Mouse (Mus musculus) stomach, embryonic 15.5 days (tissue): ENCODE results near the gene Grap2. TPM values are rescaled to one million over a fixed set of nuclear protein-coding genes. Genes with fewer than 3 reads are reported as not detected.

Experiments
- ATAC-seq: fragments of 200-750 bp; cut with Nextera tagmentation; 2 replicates; pipeline ENCODE4 v1.8.0; 2017; ENCODE audit warnings: low read depth, moderate number of reproducible peaks, moderate TSS enrichment; ENCODE audit not compliant: insufficient read depth, low FRiP score
- H3K27ac ChIP-seq: fragments of 300-500 bp; sonication (generic); 2 replicates; pipeline ENCODE4 v1.5.1; 2015; ENCODE audit warnings: mild to moderate bottlenecking, inconsistent platforms
- H3K27me3 ChIP-seq: fragments of 300-500 bp; sonication (generic); replicated peaks from 2 replicates; pipeline ENCODE4 v1.6.1; 2015; ENCODE audit warnings: inconsistent platforms
- H3K36me3 ChIP-seq: fragments of 300-500 bp; sonication (generic); 2 replicates; pipeline ENCODE4 v1.6.1; 2015; ENCODE audit warnings: inconsistent platforms
- H3K4me1 ChIP-seq: fragments of 300-500 bp; sonication (generic); 2 replicates; pipeline ENCODE4 v1.6.1; 2015; ENCODE audit warnings: inconsistent platforms
- H3K4me2 ChIP-seq: fragments of 300-500 bp; sonication (generic); 2 replicates; pipeline ENCODE4 v1.6.1; 2015; ENCODE audit warnings: mild to moderate bottlenecking, inconsistent platforms
- H3K4me3 ChIP-seq: fragments of 300-500 bp; sonication (generic); replicated peaks from 2 replicates; pipeline ENCODE4 v1.5.1; 2015; ENCODE audit warnings: inconsistent platforms
- H3K9ac ChIP-seq: fragments of 300-500 bp; sonication (generic); 2 replicates; pipeline ENCODE4 v1.6.1; 2015; ENCODE audit warnings: inconsistent platforms
- H3K9me3 ChIP-seq: fragments of 300-500 bp; sonication (generic); 2 replicates; pipeline ENCODE4 v1.6.1; 2016; ENCODE audit warnings: inconsistent platforms
- WGBS: fragments of 180-500 bp; shearing (Covaris S2); methylation state at CpG from one replicate; pipeline ENCODE4 v1.1.7; 2015; 5-methylcytosine and 5-hydroxymethylcytosine counted together
- polyA plus RNA-seq: library from polyadenylated mRNA; unstranded; fragments of >200 nt; fragmentation: Nextera tagmentation; extraction: Ambion mirVana; gene quantifications from 2 replicates; pipeline ENCODE4 v1.2.1, GENCODE M21; 2015

Gene Grap2
- polyA plus RNA-seq: 0.83 and 1.3 TPM in 2 replicates

DNA sequence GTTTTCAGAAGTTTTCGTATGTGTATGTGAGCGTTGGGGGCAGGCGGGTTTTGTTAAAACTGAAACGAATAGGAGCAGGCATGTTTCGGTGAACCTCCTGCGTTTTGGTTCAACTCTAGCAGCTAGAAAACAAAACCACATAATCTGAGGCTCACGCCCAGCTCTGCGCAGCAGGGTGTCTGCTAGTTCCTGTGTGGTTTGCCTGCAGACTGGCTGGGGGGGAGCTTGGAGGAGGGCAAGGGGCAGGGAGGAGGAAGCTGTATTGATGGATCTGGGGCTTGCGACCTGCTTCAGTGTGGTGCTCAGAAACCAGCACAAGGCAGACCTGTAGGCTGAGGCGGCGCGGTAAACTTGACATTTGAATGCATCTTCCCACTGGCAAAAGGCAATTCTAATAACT, at the start of gene Grap2:
Grap2 (plus strand) TSS at position 304 of the 400 bp plus-strand sequence.
- Histone ChIP-seq H3K9ac (no peak within 1 kb of the TSS), H3K4me2 (no peak within 1 kb of the TSS), H3K36me3 (no peaks in the 10 kb centered on the region), H3K9me3 (no peaks in the 10 kb centered on the region), H3K27ac (no peak within 1 kb of the TSS), H3K4me3 (no peak within 1 kb of the TSS), H3K4me1 (no peaks in the 10 kb centered on the region), H3K27me3 (peaks cover 6% of the 10 kb centered on the region; the same call in 1 of the 2 replicates)
- WGBS: 54% methylated on average over 12 of the region's 12 CpGs
- ATAC-seq: no peak

DNA sequence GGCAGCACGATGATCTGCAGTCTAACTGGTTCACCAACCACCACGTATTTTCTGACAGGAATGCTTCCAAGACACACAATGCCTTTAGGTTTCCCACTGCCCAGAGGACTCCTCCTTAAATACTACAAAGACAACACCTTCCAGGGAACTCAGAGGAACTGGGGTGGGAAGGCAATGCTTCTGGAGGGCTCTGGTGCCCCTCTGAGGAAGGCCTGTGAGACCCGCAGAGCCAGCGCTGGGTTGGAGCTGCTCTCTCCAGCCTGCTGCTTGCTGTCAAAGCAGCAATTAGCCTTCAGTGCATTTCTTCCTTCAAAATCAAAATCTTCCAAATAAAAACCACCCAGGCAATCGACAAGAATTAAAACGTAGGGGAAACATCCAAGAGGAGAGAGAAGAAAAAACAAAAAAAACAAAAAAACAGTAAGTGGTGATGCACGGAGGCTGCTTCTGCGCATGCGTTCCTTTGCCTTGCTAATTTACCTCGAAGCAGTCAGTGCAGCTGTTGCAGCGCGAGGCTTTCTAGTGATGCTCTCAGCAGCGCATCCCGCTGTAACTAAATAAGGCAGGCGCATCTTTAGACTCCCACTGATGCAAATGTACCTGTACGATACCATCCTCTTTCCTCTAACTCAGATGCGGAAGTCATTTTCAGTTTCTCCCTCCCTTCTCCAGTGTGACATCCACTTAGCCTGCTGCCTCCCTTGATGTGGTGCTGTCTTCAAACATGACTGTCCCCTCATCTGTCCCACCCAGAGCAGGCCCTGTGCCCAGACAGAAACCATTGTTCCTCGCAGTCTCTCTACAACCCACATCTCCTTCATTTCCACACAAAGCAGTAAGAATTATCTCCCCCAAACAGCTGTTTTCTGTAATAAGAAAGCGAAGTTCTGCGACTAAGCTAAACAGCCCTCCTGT, 42.2 kb upstream of the Grap2 start:
- no peak overlapping the region for H3K9ac ChIP-seq
- H3K4me3 ChIP-seq: no peak overlapping the region
- no peak for ATAC-seq
- no peak overlapping the region for H3K27ac ChIP-seq
- H3K4me1 ChIP-seq: no peaks in the 10 kb centered on the region
- WGBS: 47% methylated on average over 20 of the region's 20 CpGs
- no peaks in the 10 kb centered on the region for H3K9me3 ChIP-seq
- H3K4me2 ChIP-seq: no peak overlapping the region
- H3K27me3 ChIP-seq: no peaks in the 10 kb centered on the region
- H3K36me3 ChIP-seq: no peaks in the 10 kb centered on the region

DNA sequence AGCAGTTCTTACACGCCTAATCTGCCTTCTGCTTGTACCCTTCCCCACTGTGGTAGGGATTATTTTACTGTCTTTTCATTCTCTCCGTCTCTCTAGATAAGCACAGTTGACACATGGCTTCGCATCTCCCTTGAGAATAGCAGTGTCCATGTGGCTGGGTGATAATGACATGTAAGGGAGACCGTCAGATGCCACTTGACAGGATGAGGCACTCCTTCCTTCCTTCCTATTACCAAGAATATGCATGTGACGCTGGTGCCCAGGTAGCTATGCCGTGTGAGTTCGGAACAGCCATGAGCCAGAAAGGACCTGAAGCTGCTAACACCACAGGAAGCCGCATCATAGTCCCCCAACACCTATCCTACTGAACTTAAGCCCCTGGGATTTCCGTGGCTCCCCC, 41.4 kb upstream of the Grap2 start:
- no peaks in the 10 kb centered on the region for H3K4me1 ChIP-seq
- H3K4me3 ChIP-seq: no peak overlapping the region
- H3K27me3 ChIP-seq: no peaks in the 10 kb centered on the region
- no peak overlapping the region for H3K4me2 ChIP-seq
- no peak overlapping the region for H3K27ac ChIP-seq
- H3K9ac ChIP-seq: no peak overlapping the region
- WGBS: 78% methylated on average over 9 of the region's 9 CpGs
- no peaks in the 10 kb centered on the region for H3K36me3 ChIP-seq
- no peaks in the 10 kb centered on the region for H3K9me3 ChIP-seq
- no peak for ATAC-seq

DNA sequence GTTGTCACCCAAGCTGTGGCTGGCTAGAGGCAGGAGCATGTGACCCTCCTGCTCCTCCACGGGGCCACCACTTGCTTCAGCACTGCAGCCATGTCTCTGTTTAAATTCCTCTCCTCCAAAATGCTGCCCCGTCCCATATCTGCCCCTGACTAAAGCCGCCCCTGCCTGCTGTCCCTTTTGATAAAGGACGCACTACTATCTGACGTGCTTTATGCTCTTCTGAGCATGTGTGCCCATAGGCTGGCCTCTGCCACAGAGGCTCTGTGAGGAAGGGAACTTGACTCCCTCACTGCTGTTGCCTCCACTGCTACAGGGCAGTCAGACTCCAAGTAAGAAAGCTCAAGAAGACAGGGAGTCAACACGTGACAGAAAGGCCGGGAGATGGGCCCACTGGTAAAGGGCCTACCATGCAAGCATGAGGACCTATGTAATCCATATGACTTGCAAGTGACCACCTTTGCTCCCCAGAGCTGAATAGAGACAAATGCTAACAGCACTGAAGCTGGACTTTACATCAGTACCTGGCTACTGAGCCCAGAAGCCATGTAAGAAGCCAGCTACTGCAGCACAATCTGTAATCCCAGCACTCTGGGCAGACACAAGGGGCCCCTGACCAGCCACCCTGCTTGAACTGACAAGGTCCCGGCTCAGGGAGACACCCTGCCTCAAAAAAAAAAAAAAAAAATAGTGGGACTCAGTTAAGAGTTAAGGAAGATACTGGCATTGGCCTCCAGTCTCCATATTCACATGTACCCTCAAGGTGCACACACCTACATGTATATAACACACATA, 39.9 kb upstream of the Grap2 start:
- H3K4me2 ChIP-seq: no peak overlapping the region
- ATAC-seq: peak; percentile 83; the same call in 1 of the 2 replicates
- no peaks in the 10 kb centered on the region for H3K4me1 ChIP-seq
- no peaks in the 10 kb centered on the region for H3K36me3 ChIP-seq
- H3K27ac ChIP-seq: no peak overlapping the region
- WGBS: 76% methylated on average over 8 of the region's 8 CpGs
- H3K9me3 ChIP-seq: no peaks in the 10 kb centered on the region
- H3K9ac ChIP-seq: no peak overlapping the region
- H3K27me3 ChIP-seq: no peaks in the 10 kb centered on the region
- H3K4me3 ChIP-seq: no peak overlapping the region

DNA sequence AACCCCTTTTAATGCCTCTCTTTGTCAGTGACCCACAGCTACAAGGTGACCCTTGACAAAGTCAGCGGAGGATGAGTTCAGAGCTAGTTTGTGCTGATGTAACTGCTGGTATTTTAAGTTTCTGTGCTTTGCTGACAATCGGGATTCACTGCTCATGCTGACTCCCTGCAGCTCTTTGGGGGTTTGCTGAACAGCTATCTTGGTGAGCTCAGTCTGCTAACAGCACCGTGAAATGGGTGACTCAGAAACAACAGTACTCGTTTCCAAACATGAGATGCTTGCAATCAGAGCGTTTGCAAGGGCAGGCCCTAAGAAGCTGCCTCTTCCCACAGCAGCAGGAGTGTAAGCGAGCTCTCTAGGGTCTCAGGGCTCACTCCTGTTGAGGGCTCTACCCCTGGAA, 39.1 kb upstream of the Grap2 start:
- no peak overlapping the region for H3K9ac ChIP-seq
- no peaks in the 10 kb centered on the region for H3K27me3 ChIP-seq
- no peak overlapping the region for H3K4me2 ChIP-seq
- no peaks in the 10 kb centered on the region for H3K4me1 ChIP-seq
- no peak overlapping the region for H3K4me3 ChIP-seq
- H3K36me3 ChIP-seq: no peaks in the 10 kb centered on the region
- ATAC-seq: no peak
- WGBS: 61% methylated on average over 6 of the region's 6 CpGs
- H3K27ac ChIP-seq: no peak overlapping the region
- H3K9me3 ChIP-seq: no peaks in the 10 kb centered on the region

DNA sequence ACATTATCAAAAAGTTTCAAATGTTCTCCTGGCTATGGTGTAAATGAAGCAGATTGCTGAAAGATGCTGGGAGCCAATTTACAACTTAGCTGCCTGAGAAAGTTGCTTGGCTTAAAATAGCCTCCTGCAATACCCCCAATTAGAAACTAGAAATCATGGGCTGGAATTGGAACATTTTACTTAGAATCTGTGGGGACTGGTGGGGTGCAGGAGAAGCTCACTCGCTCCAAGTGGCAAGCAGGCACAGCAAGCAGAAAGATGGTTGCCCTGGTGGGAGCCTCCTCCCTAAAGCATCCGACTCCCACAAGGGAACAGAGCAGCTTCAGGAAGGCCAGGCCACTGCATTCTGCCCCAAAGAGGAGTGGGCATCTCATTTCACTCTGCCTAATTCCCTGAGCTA, 36.3 kb upstream of the Grap2 start:
- 56% methylated on average over 2 of the region's 2 CpGs for WGBS
- Histone ChIP-seq H3K4me1 (no peaks in the 10 kb centered on the region), H3K9ac (no peak overlapping the region), H3K27me3 (no peaks in the 10 kb centered on the region), H3K9me3 (no peaks in the 10 kb centered on the region), H3K27ac (no peak overlapping the region), H3K4me2 (no peak overlapping the region), H3K4me3 (no peak overlapping the region), H3K36me3 (no peaks in the 10 kb centered on the region)
- no peak for ATAC-seq

DNA sequence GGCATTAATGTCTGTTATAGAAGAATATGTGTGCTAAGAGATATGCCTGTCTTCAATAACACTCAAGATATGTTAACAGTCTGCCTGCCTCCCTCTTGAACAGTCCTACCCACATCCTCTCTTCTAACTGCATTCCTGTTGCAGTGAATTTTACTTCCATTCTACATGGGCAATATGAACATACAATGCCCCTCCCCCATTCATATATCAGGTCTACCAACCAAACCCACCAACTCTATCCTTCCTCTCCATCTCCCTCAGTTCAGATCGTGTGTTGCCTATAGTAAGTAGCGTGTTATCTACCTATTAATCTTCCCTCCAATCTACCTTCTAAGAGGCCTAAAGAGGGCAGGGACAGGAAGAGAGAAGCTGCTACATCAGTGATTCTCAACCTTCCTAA, 34.3 kb upstream of the Grap2 start:
- H3K9me3 ChIP-seq: no peaks in the 10 kb centered on the region
- no peak for ATAC-seq
- no peaks in the 10 kb centered on the region for H3K27me3 ChIP-seq
- H3K4me1 ChIP-seq: no peaks in the 10 kb centered on the region
- no peak overlapping the region for H3K4me2 ChIP-seq
- no peak overlapping the region for H3K27ac ChIP-seq
- WGBS: 91% methylated on average over 2 of the region's 2 CpGs
- H3K36me3 ChIP-seq: no peaks in the 10 kb centered on the region
- H3K4me3 ChIP-seq: no peak overlapping the region
- no peak overlapping the region for H3K9ac ChIP-seq

DNA sequence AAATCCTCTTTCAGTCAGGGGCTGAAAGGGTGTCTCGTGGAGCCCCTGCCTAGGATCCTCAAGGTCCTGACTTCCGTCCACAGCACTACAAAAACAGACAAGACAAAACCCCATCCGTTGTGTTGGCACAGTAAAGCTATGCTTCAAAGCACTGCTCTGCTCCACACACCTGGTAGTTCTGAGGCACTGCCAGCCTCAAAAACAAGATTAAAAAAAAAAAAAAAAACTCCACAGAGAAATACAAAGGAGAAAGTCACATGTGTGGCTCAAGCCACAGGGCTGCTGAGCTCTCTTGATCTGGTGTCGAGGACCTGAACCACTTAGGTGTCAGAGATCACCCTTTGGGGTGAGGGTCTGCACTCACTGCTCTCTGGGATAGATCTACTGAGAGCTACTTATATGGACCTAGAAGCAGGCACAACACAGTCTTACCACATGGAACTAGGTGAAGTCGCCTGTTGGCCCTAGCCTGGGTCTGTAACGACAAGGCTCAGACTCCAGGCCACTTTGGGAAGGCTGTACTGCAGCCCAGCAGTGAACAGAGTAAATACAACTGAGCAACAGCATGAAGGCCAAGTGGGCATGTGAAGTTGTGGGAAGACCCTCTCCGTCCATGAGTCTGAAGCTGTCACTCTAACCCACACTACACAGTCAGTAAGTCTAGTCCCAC, 33.6 kb upstream of the Grap2 start:
- 74% methylated on average over 7 of the region's 7 CpGs for WGBS
- no peak for ATAC-seq
- H3K36me3 ChIP-seq: no peaks in the 10 kb centered on the region
- no peak overlapping the region for H3K4me3 ChIP-seq
- H3K4me2 ChIP-seq: no peak overlapping the region
- H3K4me1 ChIP-seq: no peaks in the 10 kb centered on the region
- H3K9me3 ChIP-seq: no peaks in the 10 kb centered on the region
- H3K9ac ChIP-seq: no peak overlapping the region
- no peak overlapping the region for H3K27ac ChIP-seq
- no peaks in the 10 kb centered on the region for H3K27me3 ChIP-seq

DNA sequence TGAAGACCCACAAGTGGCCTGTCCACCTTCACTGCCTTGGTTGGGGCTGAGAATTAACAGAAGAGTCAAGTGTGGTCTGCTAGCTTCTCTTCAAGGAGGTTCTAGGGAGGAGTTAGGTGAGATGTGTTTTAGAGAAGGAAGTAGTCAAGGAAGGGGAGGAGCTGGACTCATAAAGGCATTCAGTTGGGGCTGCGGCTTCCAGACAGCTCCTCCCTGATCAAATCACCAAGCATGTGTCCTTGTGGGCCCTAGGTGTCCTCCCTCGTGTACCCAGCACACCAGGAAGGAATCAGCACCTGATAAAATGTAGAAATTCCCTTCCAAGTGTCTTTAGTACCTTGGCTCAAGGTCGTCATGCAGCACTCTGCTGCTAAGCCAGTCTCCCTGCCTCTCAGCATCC, 28.3 kb upstream of the Grap2 start:
- WGBS: 51% methylated on average over 3 of the region's 3 CpGs
- no peak overlapping the region for H3K4me3 ChIP-seq
- no peak overlapping the region for H3K4me2 ChIP-seq
- H3K36me3 ChIP-seq: no peaks in the 10 kb centered on the region
- H3K9me3 ChIP-seq: no peaks in the 10 kb centered on the region
- H3K9ac ChIP-seq: no peak overlapping the region
- H3K27ac ChIP-seq: no peak overlapping the region
- no peaks in the 10 kb centered on the region for H3K4me1 ChIP-seq
- H3K27me3 ChIP-seq: no peaks in the 10 kb centered on the region
- ATAC-seq: no peak

DNA sequence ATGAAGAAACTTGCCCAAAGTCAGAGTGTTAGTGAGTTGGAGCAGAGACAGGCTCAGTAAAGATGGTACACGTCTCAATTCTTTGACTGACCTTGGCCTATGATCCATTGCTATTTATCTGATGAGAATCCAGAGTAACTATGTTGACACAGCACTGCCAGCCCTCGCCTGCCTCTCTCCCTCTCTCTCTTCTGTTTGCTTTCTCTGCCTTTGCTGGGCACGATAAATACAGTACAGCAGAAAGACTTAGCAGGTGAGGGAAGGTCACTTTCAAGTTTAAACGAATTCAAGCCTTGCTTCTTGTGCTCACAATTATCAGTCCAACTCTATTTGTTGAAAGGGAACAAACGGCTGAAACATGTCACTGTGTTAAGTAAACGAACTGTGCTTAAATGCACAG, 27.0 kb upstream of the Grap2 start:
- Histone ChIP-seq H3K9ac (no peak overlapping the region), H3K9me3 (no peaks in the 10 kb centered on the region), H3K4me1 (no peaks in the 10 kb centered on the region), H3K27ac (0 out of 2 replicates have a peak overlapping the region, but pooled peaks have one; percentile 44), H3K36me3 (no peaks in the 10 kb centered on the region), H3K4me2 (no peak overlapping the region), H3K4me3 (no peak overlapping the region), H3K27me3 (no peaks in the 10 kb centered on the region)
- peak; percentile 78 for ATAC-seq
- 31% methylated on average over 6 of the region's 6 CpGs for WGBS

DNA sequence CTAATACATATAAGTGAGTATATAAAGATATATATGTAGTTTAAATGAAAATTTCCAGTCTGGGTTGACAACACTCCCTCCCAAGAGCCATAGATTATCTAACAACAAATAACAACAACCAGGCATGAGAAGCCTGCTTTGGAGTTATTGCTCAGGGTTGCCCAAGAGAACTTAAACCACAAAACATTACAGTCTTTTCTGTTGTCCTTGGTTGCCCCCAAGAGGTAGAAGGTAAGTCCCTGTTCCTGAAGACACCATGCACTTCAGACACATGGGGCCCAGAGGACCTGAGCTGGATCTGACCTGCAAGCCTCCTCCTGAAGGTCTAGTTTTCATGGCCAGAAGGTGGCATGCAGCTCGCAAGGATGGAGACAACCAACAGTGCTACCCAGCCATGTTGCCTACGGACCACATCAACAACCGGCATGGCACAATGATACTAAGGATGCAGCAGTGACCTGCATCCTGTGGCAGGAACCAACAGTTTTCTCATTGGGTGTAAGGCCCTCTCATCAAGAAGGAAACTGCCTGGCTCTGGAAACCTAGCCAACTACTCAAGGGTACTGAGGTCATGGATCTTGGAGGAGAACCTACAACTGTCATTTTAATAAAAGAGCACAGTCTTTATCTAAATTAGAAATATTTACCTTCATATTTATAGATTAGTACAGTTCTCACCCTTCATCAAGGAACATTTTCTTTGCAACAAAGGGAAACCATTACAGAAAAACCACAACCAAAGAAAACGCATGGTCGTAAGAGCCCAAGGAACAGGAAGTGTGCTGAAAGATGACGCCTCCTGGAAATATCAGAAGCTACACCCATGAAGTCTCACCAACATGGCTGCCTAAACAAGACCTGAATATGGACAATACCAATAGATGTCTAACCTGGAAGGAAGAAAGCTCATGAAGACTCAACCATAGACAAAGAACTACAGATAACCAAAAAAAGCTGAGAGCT, 17.3 kb upstream of the Grap2 start:
- H3K4me3 ChIP-seq: no peak overlapping the region
- H3K4me1 ChIP-seq: no peaks in the 10 kb centered on the region
- H3K27me3 ChIP-seq: no peaks in the 10 kb centered on the region
- no peak overlapping the region for H3K9ac ChIP-seq
- no peaks in the 10 kb centered on the region for H3K36me3 ChIP-seq
- no peak overlapping the region for H3K4me2 ChIP-seq
- ATAC-seq: no peak
- WGBS: 88% methylated on average over 6 of the region's 6 CpGs
- H3K9me3 ChIP-seq: no peaks in the 10 kb centered on the region
- no peak overlapping the region for H3K27ac ChIP-seq
